In genomic region chr2:18585564-18586336, GRCm38 (mm10) we compare ENCODE assay signal across 7 mouse cellular contexts.
DNase-seq lines count a peak whose midpoint lies in the region; TF ChIP-seq lines count a peak whose summit lies in the region.

No protein-coding gene starts in this region.

- peaks cover 18% of the 10 kb centered on the region for H3K4me1 ChIP-seq in megakaryocyte, embryonic 14.5 days

- intact Hi-C loops in left cerebral cortex, adult 2 months (cut with DNase I) = loop anchor here (5.0 kb wide), 1 partner anchor 92 kb away; the partner anchor contains the start of gene Bmi1

- TF ChIP-seq CTCF in left cerebral cortex, adult 2 months (IDR thresholded peaks at IDR 0.05) = no peak; the same call in 1 of the 2 replicates

- H3K4me3 ChIP-seq in megakaryocyte, embryonic 14.5 days (replicated peaks) = peak overlapping the region; percentile 72
- H3K4me3 ChIP-seq in left cerebral cortex, adult 2 months = no peak overlapping the region

- H3K27me3 ChIP-seq in megakaryocyte, embryonic 14.5 days (replicated peaks) = no peaks in the 10 kb centered on the region

- H3K36me3 ChIP-seq in megakaryocyte, embryonic 14.5 days (replicated peaks; ENCODE audit: low read length) = no peaks in the 10 kb centered on the region

- peak; percentile 17 for DNase-seq in lung, postnatal 36 days
- DNase-seq in lung, postnatal 10 days = no peak
- peak; percentile 21 for DNase-seq in adipocyte (ENCODE audit: low spot score)
- peak; percentile 54 to 58 for DNase-seq in cerebellum, postnatal 10 days
- DNase-seq in gastrocnemius, postnatal 10 days = no peak
- DNase-seq in left cerebral cortex, adult 2 months (ENCODE audit: extremely low spot score in 1 of 2, low spot score in 2 of 2) = no peak

- H3K27ac ChIP-seq in left cerebral cortex, adult 2 months = no peak overlapping the region

- no peaks in the 10 kb centered on the region for H3K9me3 ChIP-seq in megakaryocyte, embryonic 14.5 days

Comparison
In these comparisons a context has a peak if more than half of its experiments do, and no peak if none do; other contexts are left out.
1. DNase-seq: peak in lung, postnatal 36 days (single experiment), adipocyte (single experiment) and cerebellum, postnatal 10 days (2 of 2); none in lung, postnatal 10 days (single experiment), gastrocnemius, postnatal 10 days (single experiment) and left cerebral cortex, adult 2 months (0 of 2).